Mouse (Mus musculus): ENCODE results near the gene Slc12a4.
"Not testable (repeated sequence)": the region's sequence is repeated elsewhere in the genome, so short reads cannot be mapped to it uniquely, and the experiment has no call there.

Slc12a4 gene

DNA sequence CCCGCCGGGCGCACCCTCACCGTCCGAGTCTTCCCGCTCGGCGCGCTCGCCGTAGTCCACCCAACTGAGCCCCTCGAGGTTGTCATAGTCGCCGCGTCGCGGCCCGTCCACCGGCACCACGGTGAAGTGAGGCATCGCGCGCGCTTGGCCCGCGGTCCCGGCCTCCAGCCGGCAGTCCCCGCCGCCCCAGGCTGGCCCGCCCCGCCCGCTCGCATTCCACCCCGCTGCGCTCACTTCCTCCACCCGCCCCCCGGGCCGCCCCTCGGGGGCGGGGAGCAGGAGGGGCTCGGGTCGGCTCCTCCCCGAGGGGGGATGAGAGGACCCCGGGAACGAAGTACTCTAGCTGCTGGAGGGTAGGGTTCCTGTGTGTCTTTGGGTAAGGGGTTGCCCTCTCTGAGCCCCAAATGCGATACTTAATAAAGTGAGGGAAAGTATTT, at the start of gene Slc12a4:
Slc12a4 (minus strand) TSS at position 193 of the 437 bp plus-strand sequence.
- peak; percentile 59 to 77 for DNase-seq (ENCODE audit: low spot score in 2 of 2)

DNA sequence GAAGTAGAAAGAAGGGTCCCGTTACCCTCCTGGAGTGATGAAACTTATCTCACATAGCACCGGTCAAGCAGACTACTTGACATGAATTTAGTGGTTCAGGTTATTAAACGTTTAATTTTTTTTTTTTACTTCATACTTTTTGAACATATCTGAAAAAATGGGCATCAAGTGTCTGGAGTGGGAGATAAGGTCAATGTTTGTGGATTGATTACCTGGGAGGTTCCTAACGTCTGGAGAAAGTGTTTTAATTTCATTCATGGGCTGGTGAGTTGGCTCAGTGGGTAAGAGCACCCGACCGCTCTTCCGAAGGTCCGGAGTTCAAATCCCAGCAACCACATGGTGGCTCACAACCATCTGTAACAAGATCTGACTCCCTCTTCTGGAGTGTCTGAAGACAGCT, 46.3 kb upstream of the Slc12a4 start:
- DNase-seq (ENCODE audit: low spot score in 2 of 2): not testable (repeated sequence)

DNA sequence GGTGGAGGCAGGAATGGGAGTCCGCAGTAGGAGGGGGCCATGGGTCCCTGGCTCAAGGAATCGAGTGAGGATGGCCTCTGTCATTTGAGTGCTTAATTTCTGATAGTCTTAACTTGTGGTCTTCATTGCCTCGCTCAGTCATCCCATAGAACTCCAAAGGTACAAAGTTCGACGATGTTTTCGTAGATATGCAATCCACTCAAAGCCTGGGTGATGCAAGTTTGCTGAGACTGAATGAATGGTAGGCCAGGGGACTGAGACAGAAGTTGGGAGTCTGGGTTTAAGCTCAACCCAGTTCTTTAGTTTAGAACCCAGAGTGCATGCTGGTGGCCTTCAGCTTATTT, 45.7 kb upstream of the Slc12a4 start, which contains the start of gene Ddx28:
Ddx28 (minus strand) TSS at position 240 of the 344 bp plus-strand sequence.
- DNase-seq (ENCODE audit: low spot score in 2 of 2): no peak

DNA sequence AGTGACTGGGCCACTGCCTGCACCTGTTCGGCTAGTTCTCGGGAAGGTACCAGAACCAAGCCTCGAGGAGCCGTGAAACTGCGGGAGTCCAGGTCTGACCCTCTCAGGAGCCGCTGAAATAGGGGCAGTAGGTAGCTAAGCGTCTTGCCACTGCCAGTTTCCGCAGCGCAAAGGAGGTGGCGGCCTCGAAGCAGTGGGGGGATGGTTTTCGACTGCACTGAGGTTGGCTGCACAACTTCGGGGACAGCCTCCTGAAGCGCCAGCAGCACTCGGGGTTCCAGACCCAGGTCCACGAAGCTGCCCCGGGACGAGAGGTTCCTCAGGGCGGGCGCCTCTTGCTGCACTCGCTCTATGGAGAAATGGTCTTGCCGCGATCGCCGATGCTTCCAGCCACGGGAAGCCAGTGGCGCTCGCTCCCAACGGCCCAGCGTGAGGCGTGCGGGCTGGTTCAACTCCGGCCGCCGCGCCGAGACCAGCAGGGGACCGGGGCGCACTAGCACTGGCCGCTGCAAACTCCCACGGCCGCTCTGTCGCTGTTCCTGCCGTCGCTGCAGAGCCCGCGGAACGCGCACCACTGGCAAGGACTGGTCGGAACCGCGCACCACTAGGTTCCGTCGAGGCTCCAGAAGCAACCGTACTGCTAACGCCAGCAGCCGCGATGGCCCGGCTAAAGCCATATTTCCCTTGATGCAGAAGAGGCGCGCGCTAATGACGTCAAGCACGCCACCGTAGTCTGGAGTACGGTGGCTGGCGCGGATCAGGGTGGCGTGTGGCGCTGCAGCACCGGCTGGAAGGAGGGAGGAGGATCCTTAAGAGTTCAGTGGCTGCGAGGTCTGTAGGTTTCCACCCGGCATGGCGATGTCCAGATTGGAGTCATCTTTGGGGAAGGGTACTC, 45.1 kb upstream of the Slc12a4 start:
- peak; percentile 96 to 97 for DNase-seq (ENCODE audit: low spot score in 2 of 2)

DNA sequence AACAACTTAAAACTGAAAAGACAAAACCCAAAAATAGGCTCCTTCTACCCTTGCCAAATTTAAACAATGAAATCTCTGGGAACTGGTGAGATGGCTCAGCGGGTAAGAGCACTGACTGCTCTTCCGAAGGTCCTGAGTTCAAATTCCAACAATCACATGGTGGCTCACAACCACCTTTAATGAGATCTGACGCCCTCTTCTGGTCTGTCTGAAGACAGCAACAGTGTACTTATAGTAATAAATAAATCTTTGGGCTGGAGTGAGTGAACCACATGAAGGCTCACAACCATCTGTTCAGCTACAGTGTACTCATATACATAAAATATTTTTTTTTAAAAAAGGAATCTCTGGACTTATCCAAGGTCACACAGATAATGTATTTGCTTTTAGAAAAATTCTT, 42.0 kb upstream of the Slc12a4 start:
- DNase-seq (ENCODE audit: low spot score in 2 of 2): not testable (repeated sequence)

DNA sequence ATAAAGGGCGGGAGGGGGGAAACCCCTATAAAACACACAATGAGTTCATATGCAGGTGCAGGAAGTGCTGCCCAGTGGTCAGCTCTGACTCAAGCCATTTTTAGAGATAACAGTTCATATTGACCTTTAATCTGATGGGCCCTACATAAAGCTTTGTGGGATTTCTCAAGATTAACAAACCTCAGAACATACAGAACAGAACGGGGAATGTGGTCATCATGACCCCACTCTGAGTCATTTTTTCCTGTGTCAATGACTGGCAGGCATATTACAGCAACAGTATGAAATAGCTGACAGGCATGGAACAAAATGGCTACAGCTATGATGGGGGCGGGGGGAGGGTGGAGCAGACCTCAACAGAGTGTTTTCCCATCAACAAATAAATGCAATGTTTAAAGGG, 41.2 kb upstream of the Slc12a4 start:
- no peak for DNase-seq (ENCODE audit: low spot score in 2 of 2)

DNA sequence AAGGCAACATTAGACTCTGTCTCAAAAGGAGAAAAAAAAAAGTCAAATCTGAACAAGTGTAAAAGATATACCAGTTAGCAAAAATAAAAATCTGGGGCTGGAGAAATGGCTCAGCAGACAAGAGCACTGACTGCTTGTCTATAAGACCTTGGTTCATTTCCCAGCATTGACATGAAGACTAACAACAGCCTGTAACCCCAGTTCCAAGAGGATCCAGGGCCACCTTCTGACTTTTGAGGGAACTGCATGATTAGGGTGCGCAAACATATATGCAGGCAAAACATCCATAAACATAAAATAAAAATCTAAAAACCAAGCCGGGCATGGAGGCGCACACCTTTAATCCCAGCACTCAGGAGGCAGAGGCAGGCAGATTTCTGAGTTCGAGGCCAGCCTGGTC, 40.5 kb upstream of the Slc12a4 start:
- DNase-seq (ENCODE audit: low spot score in 2 of 2): no peak

DNA sequence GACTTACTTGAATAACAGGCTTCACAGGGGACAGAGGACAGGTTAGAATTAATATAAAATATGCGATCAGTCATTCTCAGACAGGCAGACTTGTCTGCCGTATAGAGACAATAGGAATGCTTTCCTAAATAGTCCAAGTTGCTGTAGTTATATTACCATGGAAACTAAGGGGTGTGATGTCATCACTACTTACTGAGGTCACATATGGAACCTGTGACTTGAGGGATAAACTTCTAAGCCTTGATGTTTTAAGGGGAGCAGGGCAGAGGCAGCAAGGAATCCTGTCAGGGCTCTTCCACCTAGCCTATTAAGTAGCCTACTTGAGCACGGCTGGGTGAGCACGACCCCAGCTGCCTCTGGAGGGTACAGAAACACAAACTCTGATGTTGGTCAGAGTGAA, 40.0 kb upstream of the Slc12a4 start, which contains the start of gene Dpep2nb:
Dpep2nb (minus strand) TSS at position 101 of the 400 bp plus-strand sequence.
- no peak for DNase-seq (ENCODE audit: low spot score in 2 of 2)

DNA sequence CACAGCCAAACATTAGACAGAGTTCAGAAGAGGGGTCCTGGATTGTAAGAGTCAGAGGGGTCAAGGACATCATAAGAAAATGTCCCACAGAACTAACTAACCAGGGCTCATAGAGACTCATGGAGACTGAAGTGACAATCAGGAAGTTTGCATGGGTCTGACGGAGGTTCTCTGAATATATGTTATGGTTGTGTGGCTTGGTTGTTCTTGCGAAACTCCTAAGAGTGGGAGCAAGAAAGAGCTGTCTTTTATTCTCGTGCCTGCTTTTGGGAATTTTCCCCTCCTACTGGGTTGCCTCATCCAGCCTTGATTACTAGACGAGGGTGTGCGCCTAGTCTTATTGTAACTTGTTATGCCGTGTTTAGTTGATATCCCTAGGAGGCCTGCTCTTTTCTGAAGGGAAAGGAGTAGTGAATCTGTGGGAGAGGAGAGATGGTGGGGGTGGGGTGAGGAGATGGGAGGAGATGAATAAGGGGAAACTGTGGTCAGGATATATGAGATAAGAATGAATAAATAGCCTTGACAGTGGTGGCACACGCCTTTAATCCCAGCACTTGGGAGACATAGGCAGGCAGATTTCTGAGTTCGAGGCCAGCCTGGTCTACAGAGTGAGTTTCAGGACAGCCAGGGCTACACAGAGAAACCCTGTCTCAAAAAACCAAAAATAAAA, 38.8 kb upstream of the Slc12a4 start:
- no peak for DNase-seq (ENCODE audit: low spot score in 2 of 2)

DNA sequence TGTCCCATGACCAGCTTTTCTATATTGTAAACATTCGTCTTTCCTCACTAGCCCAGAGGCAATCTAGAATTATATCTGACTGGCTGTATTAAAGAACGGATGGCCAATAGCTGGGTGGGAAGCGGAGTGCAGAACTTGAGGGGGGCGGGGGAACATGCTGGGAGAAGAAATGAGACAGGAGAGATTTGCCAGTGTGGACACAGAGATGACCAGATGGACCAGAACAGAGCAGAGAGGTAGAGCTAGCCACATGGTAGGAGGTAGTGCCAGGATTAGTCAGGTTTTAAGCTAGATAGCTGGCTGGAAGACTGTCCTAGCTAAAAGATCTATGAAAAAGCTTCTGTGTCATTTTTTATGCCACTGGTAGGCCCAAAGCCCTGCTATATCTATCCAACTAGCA, 36.0 kb upstream of the Slc12a4 start:
- DNase-seq (ENCODE audit: low spot score in 2 of 2): no peak

DNA sequence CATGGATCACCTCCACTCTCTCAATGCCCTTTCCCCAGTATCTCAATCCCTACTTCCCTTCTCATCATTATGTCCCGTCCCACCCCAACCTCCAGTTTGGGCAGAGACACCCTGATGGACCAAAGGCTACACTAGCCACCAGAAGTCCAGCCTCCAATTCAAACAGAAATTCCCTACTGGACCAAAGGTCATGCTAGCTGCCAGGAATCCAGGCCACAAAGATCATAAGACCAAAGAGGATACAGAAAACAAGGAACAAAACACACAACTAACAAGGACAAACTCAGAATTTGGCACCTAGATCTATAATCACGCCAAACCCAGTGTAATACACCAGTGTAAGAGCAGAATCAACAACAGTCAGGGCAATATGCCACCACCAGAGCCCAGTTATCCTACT, 33.1 kb upstream of the Slc12a4 start:
- DNase-seq (ENCODE audit: low spot score in 2 of 2): no peak

DNA sequence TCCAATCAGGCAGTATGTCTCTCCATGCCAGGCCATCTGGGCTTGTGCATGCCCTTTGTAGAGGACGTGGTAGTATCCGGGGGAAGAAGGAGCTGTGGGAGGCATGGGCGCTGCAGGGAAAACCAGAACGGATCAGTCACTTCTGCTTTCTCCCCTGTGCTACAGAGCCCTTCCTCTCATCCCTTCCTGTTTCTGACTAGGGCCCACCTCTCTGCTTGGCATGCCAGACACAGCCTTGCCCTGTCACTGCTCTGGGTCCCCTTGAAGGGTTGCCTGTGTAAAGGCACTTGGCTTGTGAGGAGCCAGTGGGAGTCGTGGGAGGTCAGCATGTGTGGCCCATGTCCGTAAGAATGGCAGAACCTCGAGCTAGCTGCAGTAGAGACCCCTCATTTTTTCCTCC, 30.5 kb upstream of the Slc12a4 start:
- no peak for DNase-seq (ENCODE audit: low spot score in 2 of 2)

DNA sequence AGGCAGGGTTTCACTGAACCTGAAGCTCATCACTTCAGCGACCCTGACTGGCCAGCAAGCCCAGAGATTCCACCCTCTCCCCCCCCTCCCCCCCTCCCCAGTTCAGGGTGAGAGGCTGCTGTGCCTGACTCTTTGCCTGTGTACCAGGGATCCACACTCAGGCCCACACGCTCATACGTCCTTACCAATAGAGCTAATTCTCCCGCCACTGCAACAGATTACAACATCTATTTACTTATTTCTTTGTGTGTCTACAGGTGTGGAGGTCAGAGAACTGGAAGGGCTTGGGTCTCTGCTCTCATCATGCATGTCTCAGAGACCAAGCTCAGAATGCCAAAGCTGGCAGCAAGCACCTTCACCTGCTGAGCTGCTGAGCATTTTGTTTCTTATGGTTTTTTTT, 27.3 kb upstream of the Slc12a4 start:
- no peak for DNase-seq (ENCODE audit: low spot score in 2 of 2)

DNA sequence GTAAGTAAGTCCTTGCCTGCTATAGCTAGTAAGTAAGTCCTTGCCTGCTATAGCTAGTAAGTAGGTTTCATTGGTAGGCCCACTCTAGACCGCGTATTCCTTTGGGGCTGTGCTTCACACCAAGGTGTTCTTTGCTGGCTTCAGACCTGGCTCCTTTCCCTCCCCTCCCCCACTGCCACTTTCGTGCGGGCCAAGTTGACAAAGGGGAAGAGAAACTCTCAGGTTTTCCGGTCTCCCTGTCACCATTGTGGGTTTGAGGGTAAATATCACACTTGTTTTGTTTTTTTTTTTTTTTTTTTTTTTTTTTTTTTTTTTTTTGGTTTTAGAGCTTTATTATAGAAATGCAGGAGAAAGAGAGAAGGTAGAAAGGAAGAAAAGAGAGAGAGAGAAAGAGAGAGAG, 26.6 kb upstream of the Slc12a4 start:
- DNase-seq (ENCODE audit: low spot score in 2 of 2): no peak

DNA sequence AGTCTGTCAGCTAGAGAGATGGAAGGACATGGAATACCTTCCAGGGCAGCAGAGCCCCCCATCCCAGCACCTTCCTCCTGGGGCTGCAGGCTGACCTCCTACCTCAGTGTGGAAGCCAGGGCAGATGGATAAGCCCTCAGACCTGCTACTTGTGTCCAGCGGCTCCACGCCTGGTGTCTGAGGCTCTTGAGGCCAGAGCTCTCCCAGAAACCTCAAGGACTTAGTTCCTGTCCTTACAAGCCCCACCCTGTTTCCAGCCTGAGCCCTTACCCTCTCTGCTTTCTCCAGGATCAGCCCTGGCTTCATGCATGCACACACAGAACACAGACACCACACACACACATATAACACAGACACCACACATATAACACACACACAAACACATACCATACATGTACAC, 25.6 kb upstream of the Slc12a4 start:
- no peak for DNase-seq (ENCODE audit: low spot score in 2 of 2)

DNA sequence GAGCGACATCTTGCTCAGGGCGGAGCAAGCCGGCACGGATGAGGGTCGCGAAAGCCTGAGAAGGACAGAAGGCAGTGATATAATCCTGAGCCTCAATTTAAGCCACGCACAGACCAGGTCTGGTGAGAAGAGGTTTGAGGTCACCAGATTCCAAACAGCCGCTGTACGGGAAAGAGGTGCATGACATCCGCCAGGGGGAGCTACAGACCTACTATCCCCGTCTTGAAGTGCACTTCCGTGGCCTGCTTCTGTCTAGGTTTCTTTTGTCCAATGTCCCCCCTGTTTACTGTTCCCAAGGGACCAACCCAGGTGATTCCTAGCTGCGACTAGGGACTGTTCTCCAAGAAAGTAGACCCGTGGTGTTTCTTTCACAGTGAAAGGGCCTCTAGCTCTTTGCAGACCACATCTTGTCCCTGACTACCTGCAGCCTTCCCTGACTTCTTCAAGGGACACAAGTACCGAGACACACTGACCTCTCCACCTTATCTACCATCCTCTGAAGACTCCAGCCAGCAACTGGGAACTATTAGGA, 25.0 kb upstream of the Slc12a4 start, which contains the start of gene Dus2:
Dus2 (plus strand) TSS at position 482 of the 532 bp plus-strand sequence.
- DNase-seq (ENCODE audit: low spot score in 2 of 2): peak; percentile 55 to 83

DNA sequence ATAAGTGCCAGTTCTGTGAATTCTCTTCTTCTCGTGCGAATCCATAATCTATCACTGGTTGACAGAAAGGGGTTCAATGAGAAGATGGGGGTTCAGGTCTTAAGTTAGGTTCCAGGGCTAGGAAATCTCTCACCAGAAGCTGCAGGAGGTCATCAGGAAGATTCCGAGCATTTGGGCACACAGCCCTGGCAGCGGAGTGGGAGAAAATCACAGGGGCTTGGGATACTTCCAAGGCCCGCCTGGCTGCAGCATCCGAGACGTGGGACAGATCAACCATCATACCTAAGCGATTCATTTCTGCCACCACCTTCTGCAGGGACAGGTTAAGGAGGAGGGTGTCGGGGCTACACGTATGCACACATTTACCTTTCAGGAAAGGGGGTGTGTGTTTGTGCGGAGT, 22.6 kb upstream of the Slc12a4 start:
- DNase-seq (ENCODE audit: low spot score in 2 of 2): no peak

DNA sequence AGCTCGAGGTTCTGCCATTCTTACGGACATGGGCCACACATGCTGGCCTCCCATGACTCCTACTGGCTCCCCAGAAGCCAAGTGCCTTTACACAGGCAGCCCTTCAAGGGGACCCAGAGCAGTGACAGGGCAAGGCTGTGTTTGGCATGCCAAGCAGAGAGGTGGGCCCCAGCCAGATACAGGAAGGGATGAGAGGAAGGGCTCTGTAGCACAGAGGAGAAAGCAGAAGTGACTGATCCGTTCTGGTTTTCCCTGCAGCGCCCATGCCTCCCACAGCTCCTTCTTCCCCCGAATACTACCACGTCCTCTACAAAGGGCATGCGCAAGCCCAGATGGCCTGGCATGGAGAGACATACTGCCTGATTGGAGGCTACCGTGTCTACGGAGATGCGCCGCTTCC, 17.5 kb upstream of the Slc12a4 start:
- not testable (repeated sequence) for DNase-seq (ENCODE audit: low spot score in 2 of 2)

DNA sequence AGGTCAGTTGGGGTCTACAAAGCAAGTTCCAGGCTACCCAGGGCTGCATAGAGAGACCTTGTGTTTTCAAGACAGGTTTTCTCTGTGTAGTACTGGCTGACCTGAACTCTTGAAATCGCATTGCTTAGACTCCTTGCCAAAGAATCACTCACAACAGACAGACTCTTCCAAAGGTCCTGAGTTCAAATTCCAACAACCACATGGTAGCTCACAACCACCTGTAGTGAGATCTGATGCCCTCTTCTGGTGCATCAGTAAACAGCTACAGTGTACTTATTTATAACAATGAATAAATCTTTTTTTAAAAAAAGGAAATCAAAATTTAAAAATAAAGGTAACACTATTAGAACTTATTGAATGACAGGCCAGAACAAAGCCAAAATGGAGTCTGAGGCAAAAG, 15.2 kb upstream of the Slc12a4 start:
- DNase-seq (ENCODE audit: low spot score in 2 of 2): no peak

DNA sequence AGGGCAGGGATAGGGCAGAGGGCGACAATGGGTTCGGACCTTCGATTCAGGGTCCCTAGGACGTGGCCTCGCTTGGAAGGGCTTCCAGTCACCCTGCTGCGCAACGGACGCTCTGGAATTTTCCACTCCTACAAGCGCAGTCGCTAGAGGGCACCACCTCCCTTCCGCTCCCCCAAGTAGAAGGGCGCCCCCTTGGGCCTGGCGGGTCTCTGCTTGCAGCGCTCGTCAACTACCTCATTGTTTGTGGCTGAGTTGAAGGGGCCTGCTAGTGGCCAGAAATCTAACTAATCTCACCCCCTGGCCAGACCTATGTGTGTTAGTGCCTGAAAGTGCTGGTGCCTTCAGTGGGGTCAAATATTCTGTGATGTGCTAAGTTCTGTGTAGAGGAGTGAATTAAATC, 13.4 kb upstream of the Slc12a4 start, which contains the start of gene Dpep3:
Dpep3 (minus strand) TSS at position 105 of the 400 bp plus-strand sequence.
- DNase-seq (ENCODE audit: low spot score in 2 of 2): no peak

DNA sequence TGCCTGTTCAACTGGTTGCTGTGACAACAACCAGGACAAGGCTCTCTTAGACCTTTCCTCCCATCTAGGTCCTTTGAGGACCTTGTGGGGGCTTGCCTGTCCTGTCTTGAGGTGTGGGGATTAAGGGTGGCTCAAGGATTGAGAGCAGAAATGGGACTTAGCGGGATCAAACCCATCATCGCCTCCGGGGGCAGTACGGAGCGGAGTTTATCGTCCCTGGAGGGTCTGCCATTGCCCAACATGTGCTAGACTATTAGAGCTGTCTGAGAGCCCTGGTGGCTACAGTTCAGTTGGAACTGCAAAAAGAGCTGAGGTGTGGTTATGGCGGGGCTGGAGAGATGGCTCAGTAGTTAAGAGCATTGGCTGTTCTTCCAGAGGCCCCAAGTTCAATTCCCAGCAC, 9.5 kb upstream of the Slc12a4 start:
- DNase-seq (ENCODE audit: low spot score in 2 of 2): no peak

DNA sequence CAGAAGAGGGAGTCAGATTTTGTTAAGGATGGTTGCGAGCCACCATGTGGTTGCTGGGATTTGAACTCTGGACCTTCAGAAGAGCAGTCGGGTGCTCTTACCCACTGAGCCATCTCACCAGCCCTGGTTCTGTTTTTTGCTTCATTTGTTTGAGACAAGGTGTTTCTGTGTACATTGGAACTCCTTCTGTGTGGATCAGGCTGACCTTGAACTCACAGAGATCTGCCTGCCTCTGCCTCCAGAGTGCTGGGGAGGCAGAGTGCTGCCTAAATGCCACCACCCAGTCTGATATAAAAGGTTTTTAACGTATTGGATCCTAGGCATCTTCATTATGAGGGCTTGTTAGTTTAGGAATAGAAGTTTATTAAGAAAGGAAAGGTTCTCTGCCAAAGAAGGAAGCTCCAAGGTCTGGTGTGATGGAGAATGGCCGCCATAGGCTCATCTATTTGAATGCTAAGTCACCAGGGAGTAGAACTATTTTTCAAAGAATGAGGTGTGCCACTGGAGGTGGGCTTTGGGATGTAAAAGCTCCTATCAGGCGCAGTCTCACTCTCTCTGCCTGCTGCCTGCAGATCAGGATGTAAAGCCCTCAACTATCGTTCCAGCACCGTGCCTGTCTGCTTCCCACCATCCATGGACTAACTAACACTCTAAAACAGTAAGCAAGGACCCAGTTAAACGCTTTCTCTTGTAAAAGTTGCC, 5.3 kb upstream of the Slc12a4 start:
- no peak for DNase-seq (ENCODE audit: low spot score in 2 of 2)
